Comparison of ENCODE assay signal across 8 mouse cellular contexts in genomic region chr1:55874143-55874867, GRCm38 (mm10).
DNase-seq lines count a peak whose midpoint lies in the region; ATAC-seq and TF ChIP-seq lines count a peak whose summit lies in the region.

No protein-coding gene starts in this region.

- 19% methylated on average over 7 of the region's 7 CpGs for WGBS in kidney, embryonic 15.5 days
- 10% methylated on average over 7 of the region's 7 CpGs for WGBS in cerebellum, adult 2 months
- 17% methylated on average over 7 of the region's 7 CpGs for WGBS in midbrain, embryonic 14.5 days
- 12% methylated on average over 7 of the region's 7 CpGs for WGBS in small intestine, adult 2 months

- no peak overlapping the region for H3K4me2 ChIP-seq in kidney, embryonic 15.5 days
- H3K4me2 ChIP-seq in midbrain, embryonic 14.5 days (ENCODE audit: low read length), result no peak overlapping the region

- H3K9me3 ChIP-seq in kidney, embryonic 15.5 days (replicated peaks), result no peaks in the 10 kb centered on the region
- H3K9me3 ChIP-seq in midbrain, embryonic 14.5 days (ENCODE audit: control insufficient read depth, low read length), result no peaks in the 10 kb centered on the region

- TF ChIP-seq CTCF in cerebellum, adult 2 months (IDR thresholded peaks at IDR 0.05; ENCODE audit: borderline replicate concordance, insufficient read depth, low read depth, low read length), result peak; percentile 77
- TF ChIP-seq CTCF in small intestine, adult 2 months (IDR thresholded peaks at IDR 0.05; ENCODE audit: extremely low read depth, insufficient read length, insufficient replicate concordance, low read depth, low read length), result peak; percentile 73; the same call in 1 of the 2 replicates

- H3K36me3 ChIP-seq in kidney, embryonic 15.5 days, result no peaks in the 10 kb centered on the region
- H3K36me3 ChIP-seq in midbrain, embryonic 14.5 days (ENCODE audit: control insufficient read depth, insufficient read depth, low read length), result no peaks in the 10 kb centered on the region
- H3K36me3 ChIP-seq in small intestine, adult 2 months (ENCODE audit: control insufficient read depth, insufficient read depth, low read length), result no peaks in the 10 kb centered on the region

- no peak overlapping the region for H3K27ac ChIP-seq in kidney, embryonic 15.5 days
- no peak overlapping the region for H3K27ac ChIP-seq in cerebellum, adult 2 months (ENCODE audit: insufficient read depth, low read length)
- H3K27ac ChIP-seq in midbrain, embryonic 14.5 days (replicated peaks; ENCODE audit: low read depth, low read length), result no peak overlapping the region
- no peak overlapping the region for H3K27ac ChIP-seq in small intestine, adult 2 months (ENCODE audit: insufficient read depth, low read depth, low read length)

- H3K4me1 ChIP-seq in kidney, embryonic 15.5 days, result no peaks in the 10 kb centered on the region
- no peaks in the 10 kb centered on the region for H3K4me1 ChIP-seq in cerebellum, adult 2 months (ENCODE audit: control insufficient read depth, insufficient read depth, low read length)
- no peaks in the 10 kb centered on the region for H3K4me1 ChIP-seq in midbrain, embryonic 14.5 days (ENCODE audit: control insufficient read depth, insufficient read depth, low read length)
- H3K4me1 ChIP-seq in small intestine, adult 2 months (ENCODE audit: control insufficient read depth, insufficient read depth, insufficient read length, low read length), result no peaks in the 10 kb centered on the region

- no peak overlapping the region for H3K9ac ChIP-seq in kidney, embryonic 15.5 days
- no peak overlapping the region for H3K9ac ChIP-seq in midbrain, embryonic 14.5 days (replicated peaks; ENCODE audit: low read length)

- TF ChIP-seq POLR2A in cerebellum, adult 2 months (IDR thresholded peaks at IDR 0.05; ENCODE audit: borderline replicate concordance, insufficient read depth, low read length), result no peak
- no peak for TF ChIP-seq POLR2A in small intestine, adult 2 months (IDR thresholded peaks at IDR 0.05; ENCODE audit: low read depth, low read length)

- intact Hi-C loops in left cerebral cortex, postnatal 14 days (cut with DNase I), result loop anchor here (2.0 to 10.0 kb wide), 3 partner anchors 470 to 640 kb away; partner anchors contain the start of genes Mars2 and Plcl1

- H3K27me3 ChIP-seq in kidney, embryonic 15.5 days, result no peaks in the 10 kb centered on the region
- no peaks in the 10 kb centered on the region; the same call in 1 of the 2 replicates for H3K27me3 ChIP-seq in cerebellum, adult 2 months (ENCODE audit: control insufficient read depth, insufficient read depth, low read length)
- H3K27me3 ChIP-seq in midbrain, embryonic 14.5 days (ENCODE audit: control insufficient read depth, insufficient read depth, low read length), result peaks cover 3% of the 10 kb centered on the region; the same call in 1 of the 2 replicates
- no peaks in the 10 kb centered on the region for H3K27me3 ChIP-seq in small intestine, adult 2 months (ENCODE audit: control insufficient read depth, insufficient read depth, low read length)

- no peak for ATAC-seq in kidney, embryonic 15.5 days (replicated peaks; ENCODE audit: low FRiP score)
- ATAC-seq in midbrain, embryonic 14.5 days (ENCODE audit: low FRiP score, low TSS enrichment), result peak; percentile 89

- no peak overlapping the region for H3K4me3 ChIP-seq in kidney, embryonic 15.5 days (replicated peaks)
- H3K4me3 ChIP-seq in cerebellum, adult 2 months (replicated peaks; ENCODE audit: insufficient read depth, low read depth, low read length), result no peak overlapping the region
- H3K4me3 ChIP-seq in midbrain, embryonic 14.5 days (replicated peaks; ENCODE audit: low read depth, low read length), result no peak overlapping the region
- no peak overlapping the region for H3K4me3 ChIP-seq in small intestine, adult 2 months (ENCODE audit: low read depth, low read length)

- peak; percentile 69 for DNase-seq in kidney, adult 18-20 months
- peak; percentile 52 to 56 for DNase-seq in cerebellum, adult 2 months
- DNase-seq in forelimb bud, embryonic 11.5 days (ENCODE audit: low read depth, low spot score), result peak; percentile 83
- peak; percentile 80 for DNase-seq in induced T-regulatory cell, adult 2 months (ENCODE audit: low read depth)
- DNase-seq in left cerebral cortex, postnatal 14 days (ENCODE audit: low spot score in 2 of 2), result peak; percentile 81 to 87
- DNase-seq in midbrain, embryonic 14.5 days, result peak; percentile 93
